Mouse (Mus musculus): ENCODE measurements at regions not wholly inside any gene's neighbourhood (a gene's known extent, or its start where the extent isn't known, plus 50 kb on each side); places are given as distances from the start of the nearest gene placed in this dataset.

DNA sequence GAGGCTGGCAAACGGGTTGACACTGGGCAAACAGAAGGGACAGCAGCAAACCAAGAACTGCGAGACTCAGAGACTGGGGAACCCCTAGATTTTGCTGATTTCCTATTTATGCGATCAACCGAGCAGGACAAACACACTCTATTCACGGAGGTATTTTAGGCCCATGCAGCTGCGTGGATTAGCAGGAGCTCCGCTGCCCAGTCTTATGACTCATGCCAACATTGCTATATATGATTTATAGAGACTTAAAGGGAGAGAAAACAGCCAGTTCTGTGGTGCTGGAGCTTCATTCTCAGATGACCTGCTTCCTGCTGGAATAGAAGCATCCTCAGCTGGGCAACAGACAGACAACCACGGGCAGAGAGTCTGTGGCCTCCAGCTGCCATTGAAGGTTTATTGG, 71.2 kb upstream of the Maml3 start:
- TF ChIP-seq MAX (IDR thresholded peaks at IDR 0.05) (no peak), CTCF (IDR thresholded peaks at IDR 0.05; ENCODE audit: control insufficient read depth, insufficient read depth, insufficient read length) (no peak), USF1 (IDR thresholded peaks at IDR 0.05; ENCODE audit: low read depth) (no peak)

Data from C2C12 (cell line).